Mouse (Mus musculus): ENCODE measurements at regions not wholly inside any gene's neighbourhood (a gene's known extent, or its start where the extent isn't known, plus 50 kb on each side); places are given as distances from the start of the nearest gene placed in this dataset.
A peak's percentile ranks its signal among the peaks of the same experiment; 100 is the strongest.

- DNase-seq (ENCODE audit: low read depth, low spot score): no peak
Observed at GRCm38 (mm10) chr1:26573798-26574450, 113.3 kb downstream of the 4931408C20Rik start.

- DNase-seq (ENCODE audit: low read depth, low spot score): no peak
Observed at GRCm38 (mm10) chr1:26559505-26559904, 127.8 kb downstream of the 4931408C20Rik start.

GRCm38 (mm10) chr1:26524537-26524936, 162.7 kb downstream of the 4931408C20Rik start:
- peak; percentile 12 for DNase-seq (ENCODE audit: low read depth, low spot score)

GRCm38 (mm10) chr1:26511368-26511767, 175.9 kb downstream of the 4931408C20Rik start:
- no peak for DNase-seq (ENCODE audit: low read depth, low spot score)

Data from R1 (cell line).